Mouse (Mus musculus) liver, embryonic 12.5 days (tissue): ENCODE measurements around the gene Cstb. TPM values are rescaled to one million over a fixed set of nuclear protein-coding genes. Genes with fewer than 3 reads are reported as not detected.

Experiments used
- ATAC-seq: fragments of 200-750 bp; cut with Nextera tagmentation; 2 replicates; pipeline ENCODE4 v1.8.0; 2017; ENCODE audit warnings: moderate number of reproducible peaks, mild to moderate bottlenecking, moderate library complexity
- H3K27ac ChIP-seq: fragments of 300-500 bp; sonication (generic); 2 replicates; pipeline ENCODE4 v1.5.1; 2016; ENCODE audit warnings: mild to moderate bottlenecking
- H3K27me3 ChIP-seq: fragments of 300-500 bp; sonication (generic); replicated peaks from 2 replicates; pipeline ENCODE4 v1.6.1; 2016; ENCODE audit warnings: mild to moderate bottlenecking, moderate library complexity
- H3K36me3 ChIP-seq: fragments of 300-500 bp; sonication (generic); 2 replicates; pipeline ENCODE4 v1.6.1; 2016; ENCODE audit warnings: mild to moderate bottlenecking, moderate library complexity
- H3K4me1 ChIP-seq: fragments of 300-500 bp; sonication (generic); 2 replicates; pipeline ENCODE4 v1.6.1; 2016
- H3K4me2 ChIP-seq: fragments of 300-500 bp; sonication (generic); 2 replicates; pipeline ENCODE4 v1.6.1; 2016; ENCODE audit warnings: mild to moderate bottlenecking, moderate library complexity
- H3K4me3 ChIP-seq: fragments of 300-500 bp; sonication (generic); 2 replicates; pipeline ENCODE4 v1.5.1; 2016; ENCODE audit warnings: mild to moderate bottlenecking, moderate library complexity
- H3K9ac ChIP-seq: fragments of 300-500 bp; sonication (generic); 2 replicates; pipeline ENCODE4 v1.6.1; 2016; ENCODE audit warnings: mild to moderate bottlenecking, moderate library complexity
- H3K9me3 ChIP-seq: fragments of 300-500 bp; sonication (generic); replicated peaks from 2 replicates; pipeline ENCODE4 v1.6.1; 2016; ENCODE audit warnings: mild to moderate bottlenecking, moderate library complexity
- WGBS: fragments of 180-500 bp; shearing (Covaris S2); methylation state at CpG from one replicate; pipeline ENCODE4 v1.1.7; 2016; ENCODE audit not compliant: insufficient replicate concordance; 5-methylcytosine and 5-hydroxymethylcytosine counted together
- polyA plus RNA-seq: library from polyadenylated mRNA; unstranded; fragments of >200 nt; fragmentation: Nextera tagmentation; extraction: Ambion mirVana; gene quantifications from 2 replicates; pipeline ENCODE4 v1.2.1, GENCODE M21; 2016

The Cstb gene
- 104 and 106 TPM in 2 replicates for polyA plus RNA-seq

- Histone ChIP-seq H3K36me3 (peaks cover 20% of the 10 kb centered on the region; the same call in 1 of the 2 replicates), H3K4me3 (peak within 1 kb of the TSS; percentile 74), H3K4me2 (peak within 1 kb of the TSS; percentile 95), H3K9me3 (no peaks in the 10 kb centered on the region), H3K4me1 (peaks cover 26% of the 10 kb centered on the region), H3K27me3 (no peaks in the 10 kb centered on the region), H3K27ac (peak within 1 kb of the TSS; percentile 62; the same call in 1 of the 2 replicates), H3K9ac (peak within 1 kb of the TSS; percentile 79)
- peak; percentile 87 for ATAC-seq
- WGBS = under 1% methylated on average over 40 of the region's 40 CpGs
Measured at GRCm38 (mm10) chr10:78425181-78426041, at the start of gene Cstb. TSS of gene Cstb (plus strand) at chr10:78425669.

DNA sequence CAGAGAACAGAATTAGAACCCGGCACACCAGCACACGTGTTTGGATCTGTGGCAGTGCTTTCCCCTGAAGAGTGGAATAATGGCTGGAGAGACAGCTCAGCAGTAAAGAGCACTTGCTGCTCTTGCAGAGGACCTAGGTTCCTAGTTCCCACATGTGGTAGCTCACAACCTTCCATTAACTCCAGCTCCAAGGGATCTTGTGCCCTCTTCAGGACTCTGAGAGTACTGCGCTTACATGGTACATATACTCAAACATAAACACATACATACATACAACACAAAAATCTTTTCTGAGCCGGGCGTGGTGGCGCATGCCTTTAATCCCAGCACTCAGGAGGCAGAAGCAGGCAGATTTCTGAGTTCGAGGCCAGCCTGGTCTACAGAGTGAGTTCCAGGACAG lies 47.0 kb upstream of the Cstb start:
- Histone ChIP-seq H3K27ac (no peak overlapping the region), H3K27me3 (peaks cover 23% of the 10 kb centered on the region), H3K36me3 (no peaks in the 10 kb centered on the region), H3K4me3 (no peak overlapping the region), H3K9me3 (peaks cover 11% of the 10 kb centered on the region; the same call in 1 of the 2 replicates), H3K4me1 (peaks cover 2% of the 10 kb centered on the region; the same call in 1 of the 2 replicates), H3K4me2 (no peak overlapping the region), H3K9ac (no peak overlapping the region)
- 88% methylated on average over 7 of the region's 7 CpGs for WGBS
- ATAC-seq = no peak

DNA sequence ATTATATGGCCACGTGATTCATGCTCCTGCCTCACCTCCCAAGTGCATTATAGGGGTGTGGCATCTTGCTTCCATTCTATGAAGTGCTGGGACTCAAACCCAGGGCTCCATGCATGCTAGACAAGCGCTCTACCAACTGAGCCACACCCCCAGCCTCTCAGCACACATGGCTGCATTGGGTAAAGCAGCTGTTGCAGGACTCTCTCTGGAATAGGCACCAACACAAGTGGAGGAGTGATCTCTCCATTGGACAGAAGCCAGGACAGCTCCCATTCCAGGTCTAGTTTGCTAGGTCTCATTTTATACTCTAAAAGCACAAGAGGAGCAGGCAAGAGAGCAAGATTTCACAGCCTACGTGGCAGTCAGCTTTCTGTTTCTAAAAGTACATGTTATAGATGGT lies 41.9 kb upstream of the Cstb start:
- H3K27me3 ChIP-seq = peaks cover 22% of the 10 kb centered on the region
- ATAC-seq = no peak
- H3K4me3 ChIP-seq = no peak overlapping the region
- no peaks in the 10 kb centered on the region for H3K4me1 ChIP-seq
- no peak overlapping the region for H3K9ac ChIP-seq
- WGBS = 56% methylated on average over 3 of the region's 3 CpGs
- no peak overlapping the region for H3K4me2 ChIP-seq
- peaks cover 2% of the 10 kb centered on the region; the same call in 1 of the 2 replicates for H3K9me3 ChIP-seq
- H3K27ac ChIP-seq = no peak overlapping the region
- H3K36me3 ChIP-seq = no peaks in the 10 kb centered on the region

GRCm38 (mm10) chr10:78385520-78385919 lies 39.9 kb upstream of the Cstb start:
- WGBS = 56% methylated on average over 5 of the region's 5 CpGs
- no peaks in the 10 kb centered on the region for H3K36me3 ChIP-seq
- no peaks in the 10 kb centered on the region for H3K4me1 ChIP-seq
- H3K27me3 ChIP-seq = peaks cover 41% of the 10 kb centered on the region
- H3K27ac ChIP-seq = no peak overlapping the region
- H3K4me3 ChIP-seq = no peak overlapping the region
- H3K9me3 ChIP-seq = no peaks in the 10 kb centered on the region
- H3K4me2 ChIP-seq = no peak overlapping the region
- no peak overlapping the region for H3K9ac ChIP-seq
- ATAC-seq = no peak

DNA sequence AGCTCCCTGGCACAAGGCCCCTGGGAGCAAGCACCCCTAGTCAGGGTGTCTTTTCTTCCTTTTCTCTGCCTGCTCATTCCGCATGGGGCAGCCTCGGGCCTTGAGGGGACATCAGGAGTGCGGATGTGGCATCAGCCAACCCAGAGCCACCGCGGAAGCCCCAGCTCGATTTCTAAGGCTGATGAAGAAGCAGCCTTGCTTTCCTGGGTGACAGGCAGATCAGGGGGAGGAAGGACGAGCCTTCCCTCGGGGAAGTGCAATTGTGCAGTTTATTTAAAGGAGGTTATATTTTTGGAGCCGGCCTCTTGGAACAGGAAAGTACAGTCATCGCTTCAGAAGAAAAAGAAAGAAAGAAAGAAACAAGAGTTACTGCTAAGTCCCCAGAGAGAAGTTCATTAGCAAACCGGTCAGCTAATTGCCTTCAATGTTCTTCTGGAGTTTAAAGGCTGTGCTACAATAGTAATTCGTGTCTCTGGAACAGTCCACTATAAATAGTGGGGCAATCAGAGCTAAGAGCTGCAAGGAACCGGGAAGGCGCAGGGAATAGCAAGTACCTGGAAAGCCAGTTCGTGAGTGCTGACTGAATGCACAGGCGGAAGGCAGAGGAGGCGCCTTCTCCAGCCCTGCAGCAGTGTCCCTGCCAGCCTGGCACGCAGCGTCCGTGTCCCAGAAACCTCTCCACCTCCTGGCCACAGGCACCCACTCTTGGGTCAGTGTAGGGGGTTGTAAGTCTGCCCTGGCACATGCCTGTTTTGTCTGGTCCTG lies 37.1 kb upstream of the Cstb start:
- 60% methylated on average over 20 of the region's 20 CpGs for WGBS
- Histone ChIP-seq H3K36me3 (no peaks in the 10 kb centered on the region), H3K27ac (no peak overlapping the region), H3K9ac (no peak overlapping the region), H3K27me3 (peaks cover 62% of the 10 kb centered on the region), H3K4me2 (no peak overlapping the region), H3K4me1 (peaks cover 6% of the 10 kb centered on the region; the same call in 1 of the 2 replicates), H3K4me3 (no peak overlapping the region), H3K9me3 (no peaks in the 10 kb centered on the region)
- no peak for ATAC-seq

- H3K36me3 ChIP-seq = no peaks in the 10 kb centered on the region
- H3K9me3 ChIP-seq = no peaks in the 10 kb centered on the region
- no peak overlapping the region for H3K4me3 ChIP-seq
- no peak overlapping the region for H3K27ac ChIP-seq
- H3K27me3 ChIP-seq = peaks cover 58% of the 10 kb centered on the region
- no peak overlapping the region for H3K9ac ChIP-seq
- no peak for ATAC-seq
- WGBS = 24% methylated on average over 4 of the region's 4 CpGs
- peaks cover 6% of the 10 kb centered on the region; the same call in 1 of the 2 replicates for H3K4me1 ChIP-seq
- no peak overlapping the region for H3K4me2 ChIP-seq
Measured at GRCm38 (mm10) chr10:78390982-78391470, 34.4 kb upstream of the Cstb start.

DNA sequence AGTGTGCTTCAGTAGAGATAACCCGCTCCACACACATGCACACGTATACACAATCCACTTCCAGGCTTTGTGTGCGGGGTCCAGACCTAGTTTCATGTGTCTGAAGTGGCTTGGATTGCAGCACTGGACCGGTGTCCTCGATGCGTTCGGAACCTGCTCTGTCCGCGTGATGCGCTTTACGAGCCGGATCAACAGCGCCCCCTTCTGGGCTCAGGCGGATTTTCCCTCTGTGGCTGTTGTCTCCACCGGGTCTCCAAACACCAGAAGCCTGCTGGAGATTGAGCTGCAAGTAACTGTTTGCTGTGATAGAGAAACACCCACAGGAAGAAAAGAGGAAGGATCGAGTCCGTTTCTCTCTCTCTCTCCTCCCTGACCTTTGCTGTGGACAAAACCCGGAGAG lies 33.4 kb upstream of the Cstb start:
- ATAC-seq = peak; percentile 39; the same call in 1 of the 2 replicates
- no peak overlapping the region for H3K4me3 ChIP-seq
- no peaks in the 10 kb centered on the region for H3K36me3 ChIP-seq
- H3K9me3 ChIP-seq = no peaks in the 10 kb centered on the region
- H3K27ac ChIP-seq = no peak overlapping the region
- H3K9ac ChIP-seq = no peak overlapping the region
- WGBS = 1% methylated on average over 18 of the region's 18 CpGs
- H3K4me1 ChIP-seq = peaks cover 12% of the 10 kb centered on the region; the same call in 1 of the 2 replicates
- H3K4me2 ChIP-seq = peak overlapping the region; percentile 39
- peaks cover 64% of the 10 kb centered on the region for H3K27me3 ChIP-seq

- no peak for ATAC-seq
- Histone ChIP-seq H3K4me2 (no peak overlapping the region), H3K27me3 (peaks cover 33% of the 10 kb centered on the region), H3K4me1 (peaks cover 32% of the 10 kb centered on the region), H3K9me3 (no peaks in the 10 kb centered on the region), H3K36me3 (peaks cover 13% of the 10 kb centered on the region), H3K4me3 (no peak overlapping the region), H3K27ac (no peak overlapping the region), H3K9ac (no peak overlapping the region)
- WGBS = 74% methylated on average over 3 of the region's 3 CpGs
Measured at GRCm38 (mm10) chr10:78395377-78395776, 30.1 kb upstream of the Cstb start.

DNA sequence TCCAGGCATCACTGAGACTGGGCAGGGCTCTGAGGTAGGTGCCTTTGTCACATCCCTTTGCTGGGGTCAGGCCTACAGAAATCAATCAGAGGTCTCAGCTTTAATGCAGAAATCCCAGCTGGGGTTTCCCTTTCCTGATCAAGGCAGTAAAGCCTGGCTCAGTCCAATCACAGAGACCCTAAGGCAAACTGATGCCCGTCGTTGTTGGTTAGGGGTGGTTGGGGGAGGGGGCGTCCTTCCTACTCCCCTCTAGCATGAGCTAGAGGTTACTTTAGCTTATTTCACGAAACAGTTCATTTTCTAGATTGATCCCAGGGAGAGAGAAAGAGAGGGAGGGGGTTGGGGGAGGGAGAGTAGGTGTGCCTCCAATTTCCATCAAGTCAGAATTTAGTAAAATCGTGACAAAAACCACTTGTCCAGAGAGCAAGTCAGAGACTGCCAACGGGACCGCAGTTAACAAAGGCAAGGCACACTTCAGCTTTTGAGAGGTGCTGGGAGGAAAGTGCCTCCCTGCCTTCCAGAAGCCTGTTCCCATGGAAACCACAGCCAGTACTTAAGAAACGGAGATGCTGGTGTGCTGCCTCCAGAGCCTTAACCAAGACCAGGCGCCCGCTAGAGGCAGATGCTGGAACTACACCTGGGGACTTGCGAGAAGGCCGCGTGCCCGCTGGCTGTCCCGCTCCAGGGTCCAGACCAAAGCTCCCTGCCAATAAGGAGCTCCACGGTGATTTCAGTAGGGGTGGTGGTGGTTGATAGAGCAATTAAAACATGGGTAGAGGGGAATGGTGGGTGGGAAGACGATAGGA lies 29.4 kb upstream of the Cstb start:
- no peak for ATAC-seq
- Histone ChIP-seq H3K9me3 (no peaks in the 10 kb centered on the region), H3K4me3 (no peak overlapping the region), H3K4me2 (no peak overlapping the region), H3K4me1 (peaks cover 38% of the 10 kb centered on the region), H3K36me3 (peaks cover 19% of the 10 kb centered on the region), H3K27ac (no peak overlapping the region), H3K27me3 (peaks cover 27% of the 10 kb centered on the region), H3K9ac (no peak overlapping the region)
- WGBS = 13% methylated on average over 17 of the region's 17 CpGs

GRCm38 (mm10) chr10:78396625-78396885 lies 28.9 kb upstream of the Cstb start:
- Histone ChIP-seq H3K27ac (no peak overlapping the region), H3K4me2 (no peak overlapping the region), H3K9me3 (no peaks in the 10 kb centered on the region), H3K4me1 (peaks cover 42% of the 10 kb centered on the region), H3K36me3 (peaks cover 24% of the 10 kb centered on the region), H3K9ac (no peak overlapping the region), H3K27me3 (peaks cover 21% of the 10 kb centered on the region), H3K4me3 (no peak overlapping the region)
- WGBS = 60% methylated on average over 4 of the region's 4 CpGs
- no peak for ATAC-seq

DNA sequence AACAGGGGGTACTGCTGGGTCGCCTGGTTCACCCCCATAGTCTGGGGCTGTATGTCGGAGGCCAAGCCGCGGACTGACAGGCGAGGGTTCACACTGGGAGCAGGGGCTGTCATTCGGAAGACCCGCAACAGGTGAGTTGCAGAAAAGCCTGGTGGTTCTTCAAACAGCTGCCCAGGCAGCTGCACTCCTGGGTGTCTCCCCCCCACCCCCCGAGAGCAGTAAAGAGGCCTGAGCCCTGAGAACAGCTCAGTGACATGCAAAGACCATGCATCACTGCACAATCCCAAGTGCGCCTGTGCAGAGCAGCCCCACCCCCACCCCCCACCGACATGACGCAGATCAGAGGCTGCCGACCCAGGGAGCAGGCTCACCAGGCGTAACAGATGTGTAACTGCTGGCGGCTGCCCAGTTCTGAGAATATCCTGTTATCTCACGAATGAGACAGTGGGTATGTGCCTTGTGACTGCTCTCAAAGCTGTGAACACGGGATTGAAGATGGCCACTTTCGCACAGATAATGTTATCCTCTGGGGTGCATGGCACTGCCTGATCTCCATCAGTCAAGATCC lies 26.3 kb upstream of the Cstb start:
- peak; percentile 83 for ATAC-seq
- peaks cover 6% of the 10 kb centered on the region; the same call in 1 of the 2 replicates for H3K27me3 ChIP-seq
- no peaks in the 10 kb centered on the region for H3K9me3 ChIP-seq
- no peak overlapping the region for H3K4me3 ChIP-seq
- peak overlapping the region; percentile 80 for H3K27ac ChIP-seq
- peaks cover 51% of the 10 kb centered on the region for H3K36me3 ChIP-seq
- peak overlapping the region; percentile 32 for H3K4me2 ChIP-seq
- peaks cover 38% of the 10 kb centered on the region for H3K4me1 ChIP-seq
- H3K9ac ChIP-seq = no peak overlapping the region
- 39% methylated on average over 17 of the region's 17 CpGs for WGBS
